Mouse (Mus musculus): Measurements from ENCODE around the gene Abcc8.
"Not testable (repeated sequence)": the region's sequence is repeated elsewhere in the genome, so short reads cannot be mapped to it uniquely, and the experiment has no call there.

The Abcc8 gene

DNA sequence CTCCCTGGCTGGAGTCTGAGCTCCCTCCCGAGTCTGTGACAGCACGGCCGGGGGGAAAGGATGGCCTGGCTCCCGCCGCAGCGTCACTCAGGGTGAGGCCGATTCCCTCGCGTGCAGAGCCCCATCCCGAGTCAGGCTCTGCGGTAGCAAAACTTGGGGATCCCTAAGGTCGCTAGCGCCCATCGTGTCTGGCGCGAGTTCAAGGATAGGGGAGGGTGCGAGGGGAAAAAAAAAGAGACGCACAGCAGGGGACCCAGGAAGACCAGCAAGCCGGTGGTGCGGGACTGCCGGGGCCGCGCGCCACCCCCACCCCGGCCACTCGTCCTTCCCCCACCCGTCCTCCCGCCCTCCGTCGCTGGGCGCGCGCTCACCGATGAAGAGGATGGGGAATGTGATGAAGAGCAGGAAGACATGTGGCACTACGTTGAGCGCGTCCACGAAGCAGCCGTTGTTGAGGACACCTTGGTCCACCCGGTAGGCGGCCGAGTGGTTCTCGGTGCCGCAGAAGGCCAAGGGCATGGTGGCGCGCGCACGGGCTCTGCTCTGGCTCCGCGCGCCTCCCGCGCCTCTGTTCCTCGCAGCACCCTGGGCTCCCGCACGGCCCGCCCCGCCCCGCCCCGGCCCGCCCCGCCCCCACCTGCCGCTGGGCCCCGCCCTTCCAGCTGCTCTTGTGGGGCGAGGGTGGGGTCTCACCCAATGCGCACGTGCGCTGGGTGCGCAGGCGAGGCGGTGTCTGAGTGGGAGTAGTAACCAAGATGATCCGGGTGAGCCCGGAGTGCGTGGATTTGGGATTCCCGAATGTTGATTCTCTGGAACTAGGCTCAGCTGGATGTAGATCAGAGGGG lies at the start of gene Abcc8:
Gene Abcc8 (minus strand): TSS at position 603 of the 845 bp plus-strand sequence.
- peak; percentile 60 for DNase-seq

DNA sequence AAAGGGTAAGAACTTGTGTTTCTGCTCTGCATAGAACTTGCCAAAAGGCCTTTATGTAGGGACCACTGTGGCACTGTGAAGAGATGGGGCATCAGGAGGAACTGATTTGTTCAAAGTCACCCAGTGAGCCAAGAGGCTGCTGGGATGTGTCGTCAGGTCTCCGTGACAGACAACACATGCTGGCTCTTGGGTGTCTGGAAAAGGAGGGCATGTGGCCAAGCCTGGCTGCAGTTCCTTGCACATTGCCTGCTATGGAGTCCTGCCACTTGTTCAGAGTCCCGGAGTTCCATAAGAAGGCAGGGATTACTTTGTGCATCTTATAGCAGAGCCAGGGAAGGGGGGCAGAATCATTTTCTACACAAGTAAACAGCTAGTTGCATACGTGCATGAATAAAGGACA lies 47.1 kb upstream of the Abcc8 start:
- DNase-seq = peak; percentile 21

DNA sequence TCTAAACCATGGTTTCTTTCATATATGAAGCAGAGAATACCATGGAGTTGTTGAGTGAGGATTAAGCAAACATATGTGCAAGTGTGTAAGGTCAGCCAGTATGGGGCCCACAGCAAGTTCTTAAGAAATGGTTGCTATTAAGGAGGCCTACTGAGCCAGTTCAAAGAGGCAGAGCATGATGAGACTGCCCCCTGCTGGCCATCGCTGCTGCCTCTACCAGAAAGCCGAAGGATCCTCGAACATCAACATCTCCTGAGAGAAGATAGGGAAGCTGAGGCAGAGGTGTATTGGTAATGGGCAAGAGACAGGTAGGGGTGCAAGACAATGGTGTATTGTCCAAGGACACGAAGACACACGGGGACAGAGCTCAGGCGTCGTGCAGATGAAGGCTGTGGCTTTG lies 46.4 kb upstream of the Abcc8 start:
- DNase-seq = peak; percentile 60

DNA sequence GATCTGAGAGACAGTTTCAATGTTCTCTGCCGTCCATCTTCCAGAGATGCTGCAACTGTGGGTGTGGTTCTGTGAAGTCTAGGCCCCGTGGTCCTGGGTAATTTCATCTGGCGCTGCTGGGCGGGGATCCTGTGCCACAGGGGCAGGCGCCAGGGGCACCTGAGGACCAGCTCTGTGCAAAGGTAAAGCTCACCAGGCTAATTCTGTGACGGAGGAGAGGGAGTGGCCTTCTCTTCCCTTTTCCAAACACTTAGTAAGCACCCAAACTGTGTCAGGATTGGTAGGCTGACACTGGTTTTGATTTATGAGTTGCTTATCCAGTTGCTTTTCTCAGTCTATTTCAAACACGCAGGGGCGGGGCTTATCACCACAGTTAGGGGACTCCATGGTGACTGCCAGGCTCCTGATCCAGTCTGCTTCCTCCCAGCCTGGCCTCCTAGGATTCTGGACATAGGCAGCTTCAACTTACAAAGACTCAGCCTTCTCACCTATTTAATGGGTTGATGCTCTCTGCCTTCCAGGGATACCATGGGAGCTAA lies 40.8 kb upstream of the Abcc8 start:
- DNase-seq = no peak

DNA sequence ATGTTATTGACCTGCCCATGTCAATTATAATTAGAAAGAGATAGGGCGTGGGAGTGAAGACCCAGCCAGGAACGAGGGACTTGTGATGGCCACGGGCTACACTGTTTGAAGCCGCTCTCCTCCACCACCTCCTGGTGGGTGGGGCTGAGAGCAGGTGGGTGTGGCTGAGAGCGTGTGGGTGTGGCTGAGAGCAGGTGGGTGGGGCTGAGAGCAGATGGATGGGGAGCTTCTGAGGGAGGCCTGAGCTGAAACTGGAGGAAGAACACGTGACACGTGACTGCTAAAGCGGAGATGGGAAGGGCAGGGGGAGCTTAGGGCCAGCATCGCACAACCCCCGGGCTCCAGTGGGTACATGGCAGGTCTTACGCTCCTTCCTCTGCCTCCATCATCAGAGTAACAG lies 38.6 kb upstream of the Abcc8 start:
- no peak for DNase-seq

DNA sequence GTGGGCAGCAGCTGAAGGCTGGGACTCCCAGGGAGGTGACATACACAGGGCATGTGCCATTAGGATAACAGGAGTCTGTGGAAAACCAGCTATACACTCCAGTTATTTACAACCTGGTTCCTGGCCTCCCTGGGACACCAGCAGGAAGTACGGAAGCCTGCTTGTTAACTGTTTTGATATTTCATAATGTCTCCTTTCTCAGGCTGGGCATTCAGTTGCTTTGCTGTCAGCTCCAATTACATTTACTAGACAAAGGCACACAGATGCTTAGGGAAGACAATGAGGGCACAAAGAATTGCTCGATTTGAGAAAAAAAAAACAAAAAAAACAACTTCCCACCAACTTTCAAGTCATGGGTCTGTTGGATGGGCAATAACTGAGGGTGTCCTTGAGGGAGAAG lies 36.6 kb upstream of the Abcc8 start:
- no peak for DNase-seq

DNA sequence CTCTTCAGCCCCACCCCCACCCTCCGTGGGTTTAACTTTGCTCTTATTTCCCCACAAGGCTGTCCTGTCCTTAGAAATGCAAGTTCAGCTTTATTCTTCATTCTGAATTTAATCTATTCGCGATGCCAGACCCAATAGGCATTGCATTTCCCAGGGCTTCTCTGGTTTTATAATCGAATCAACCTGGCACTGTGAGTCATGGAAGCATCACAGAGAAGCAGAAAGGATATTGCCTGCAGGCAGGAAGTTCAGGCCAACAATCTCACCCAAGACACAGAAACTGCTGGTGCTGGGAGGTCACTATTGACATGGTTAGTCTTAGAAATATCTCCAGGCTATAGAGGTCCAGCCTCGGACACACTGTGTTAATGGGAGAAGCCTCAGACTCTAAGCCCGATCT lies 30.4 kb upstream of the Abcc8 start:
- DNase-seq = no peak

DNA sequence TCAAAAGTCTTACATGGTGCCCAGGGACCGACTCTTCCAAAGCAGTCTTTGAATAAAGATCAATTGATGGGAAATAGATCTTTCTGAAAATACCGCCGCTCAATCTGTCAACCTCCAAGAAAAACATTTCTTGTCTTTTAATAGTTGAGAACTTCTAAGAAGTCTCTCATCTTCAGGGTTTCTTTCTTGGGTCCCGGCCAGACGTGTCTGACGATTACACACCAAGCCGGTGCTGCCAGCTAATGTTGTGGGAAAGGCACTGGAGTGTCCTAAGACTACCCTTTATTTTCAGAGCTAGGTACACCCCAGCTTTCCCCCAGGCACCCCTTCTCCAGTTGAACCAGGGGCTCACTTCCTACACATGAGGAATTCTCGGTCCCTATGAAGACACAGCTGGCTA lies 28.3 kb upstream of the Abcc8 start:
- no peak for DNase-seq

DNA sequence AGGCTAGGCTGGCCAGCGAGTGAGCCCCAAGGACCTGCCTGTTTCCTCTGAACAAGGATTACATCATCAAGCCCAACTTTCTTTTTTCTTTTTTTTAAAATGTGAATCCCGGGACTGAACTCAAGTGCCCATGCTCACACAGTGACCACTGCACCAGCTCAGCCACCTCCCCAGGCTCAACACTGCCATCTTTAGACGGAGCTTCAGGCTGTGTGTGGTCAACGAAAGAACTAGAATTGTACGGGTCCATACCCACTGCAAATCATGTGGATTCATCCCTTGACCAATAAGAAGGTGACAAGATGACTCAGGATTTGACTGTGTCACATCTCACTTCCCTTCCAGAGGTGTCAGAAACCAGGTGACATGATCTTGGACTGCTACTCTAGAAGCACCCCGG lies 24.9 kb upstream of the Abcc8 start:
- no peak for DNase-seq

DNA sequence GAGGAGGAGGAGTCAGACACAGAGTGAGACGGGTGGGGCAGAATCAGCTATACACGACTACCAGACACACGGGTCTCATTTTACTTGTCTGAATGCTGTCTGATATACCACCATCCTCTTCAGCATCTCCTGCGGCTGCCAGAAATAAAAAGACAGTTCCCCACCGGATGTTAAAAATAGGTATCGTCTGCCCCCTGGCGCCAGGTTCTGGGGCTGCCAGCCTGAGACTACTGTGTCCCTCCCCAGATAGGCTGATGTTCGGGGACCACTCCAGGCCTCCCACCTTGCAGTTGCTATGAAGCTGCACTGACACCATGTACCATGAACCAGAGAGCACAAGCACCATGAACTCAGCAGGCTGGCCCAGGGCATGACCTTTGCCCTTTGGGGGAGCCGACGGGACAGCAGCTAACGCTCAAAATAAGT lies 24.2 kb upstream of the Abcc8 start:
- DNase-seq = peak; percentile 61

DNA sequence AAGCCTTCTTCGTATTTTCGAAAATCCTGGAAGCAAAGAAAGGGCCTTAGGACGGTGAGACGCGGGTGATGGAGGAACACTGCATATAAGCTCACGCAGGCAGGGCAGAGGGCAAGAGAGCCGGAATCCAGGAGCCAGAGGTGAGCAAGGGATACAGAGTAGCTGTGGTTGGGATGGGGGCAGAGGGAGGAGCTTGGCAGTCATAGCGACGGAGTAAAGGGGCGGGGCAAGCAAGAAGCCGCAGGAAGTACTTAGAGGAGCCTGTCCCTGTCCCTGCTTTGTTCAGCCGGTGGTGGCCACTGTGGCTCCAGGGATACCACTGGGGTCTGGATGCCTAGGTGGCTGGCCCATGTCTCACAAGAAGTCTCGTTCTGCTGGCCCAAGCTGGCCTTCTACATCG lies 21.8 kb upstream of the Abcc8 start:
- no peak for DNase-seq

DNA sequence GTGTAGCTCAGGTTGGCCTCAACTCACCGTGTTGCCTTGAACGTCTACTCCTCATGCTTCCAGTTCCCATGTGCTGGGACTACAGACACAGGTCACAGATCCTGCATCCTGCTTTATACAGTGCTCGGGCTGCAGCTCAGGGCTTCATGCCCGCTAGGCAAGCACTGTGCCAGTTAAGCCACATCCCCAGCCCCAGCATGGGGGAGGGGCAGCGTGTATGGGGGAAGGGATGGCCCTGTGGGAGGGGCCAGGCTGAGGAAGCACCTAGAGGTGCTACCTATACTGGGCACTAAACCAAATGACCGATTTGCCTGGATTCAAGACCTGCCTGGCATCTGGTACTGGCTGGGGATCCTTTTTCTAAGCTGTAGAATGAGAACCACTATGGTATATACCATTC lies 20.2 kb upstream of the Abcc8 start:
- DNase-seq = no peak

DNA sequence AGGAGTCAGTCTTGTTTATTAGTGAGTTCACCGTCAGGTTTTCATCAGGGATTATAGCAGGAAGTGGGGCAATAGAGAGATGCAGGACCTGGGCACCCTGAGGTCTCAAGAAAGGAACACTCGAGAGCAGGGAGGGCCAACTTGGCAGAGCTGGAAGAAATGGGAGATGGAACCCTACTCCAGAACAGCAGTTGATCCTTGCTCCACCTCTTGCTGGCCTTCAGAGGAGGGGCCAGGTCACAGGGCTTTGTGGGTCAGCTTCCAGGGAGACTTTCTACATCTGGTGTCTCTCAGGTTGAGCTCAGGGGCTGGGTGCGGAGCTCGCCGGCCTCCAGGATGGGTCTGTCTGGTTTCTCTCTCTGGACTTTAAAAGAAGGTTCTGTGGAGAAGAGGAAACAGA lies 15.5 kb upstream of the Abcc8 start:
- DNase-seq = no peak

DNA sequence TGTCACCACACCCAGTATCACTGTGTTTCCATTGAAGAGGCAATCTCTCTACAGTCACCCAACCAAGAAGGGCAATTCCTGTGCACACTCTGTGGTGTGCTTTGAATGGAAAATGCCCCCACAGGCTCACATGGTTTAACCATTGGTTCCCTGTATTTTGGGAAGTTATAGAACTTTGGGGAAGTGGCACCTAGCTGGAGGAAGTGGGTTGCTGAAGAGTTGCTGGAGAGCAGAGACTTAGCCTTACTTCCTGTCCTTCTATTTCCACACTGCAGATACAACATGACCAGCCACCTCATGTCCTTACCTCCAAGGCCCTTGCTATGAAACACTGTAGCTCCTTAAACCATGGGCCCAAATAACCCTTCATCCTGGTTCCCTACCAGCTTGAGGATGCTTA lies 4.4 kb upstream of the Abcc8 start:
- no peak for DNase-seq

DNA sequence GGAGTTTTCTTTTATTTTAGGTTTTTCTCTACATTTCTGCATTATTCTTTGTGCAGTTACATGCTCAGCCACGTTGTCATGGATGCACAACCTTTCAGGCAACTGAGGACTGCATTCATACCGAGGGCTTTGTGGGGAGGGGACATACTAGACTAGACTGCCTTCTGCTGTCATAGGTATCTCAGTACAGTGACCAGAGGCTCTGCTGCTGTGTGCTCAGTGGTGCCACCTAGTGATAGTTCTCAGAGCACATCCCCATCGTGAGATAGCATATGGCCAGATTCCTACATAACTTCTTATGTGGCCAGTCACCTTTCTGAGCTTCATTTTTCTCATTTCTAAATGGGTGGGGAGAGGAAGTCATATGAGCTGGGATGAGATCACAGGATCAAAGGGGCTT lies 1.8 kb upstream of the Abcc8 start:
- DNase-seq = peak; percentile 77

DNA sequence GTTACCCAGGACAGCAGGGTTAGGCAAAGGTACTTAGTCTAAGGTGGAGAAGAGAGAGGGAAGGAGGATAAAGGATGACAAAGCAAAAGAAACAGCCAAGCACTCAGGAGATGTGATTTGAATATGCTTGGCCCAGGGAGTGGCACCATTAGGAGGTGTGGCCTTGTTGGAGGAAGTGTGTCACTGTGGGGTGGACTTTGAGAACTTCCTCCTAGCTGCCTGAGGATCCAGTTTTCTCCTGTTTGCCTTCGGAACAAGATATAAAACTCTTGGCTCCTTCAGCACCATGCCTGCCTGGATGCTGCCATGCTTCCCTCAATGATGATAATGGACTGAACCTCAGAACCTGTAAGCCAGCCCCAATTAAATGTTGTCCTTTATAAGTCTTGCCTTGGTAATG lies 10.9 kb downstream of the Abcc8 start:
- DNase-seq = not testable (repeated sequence)

DNA sequence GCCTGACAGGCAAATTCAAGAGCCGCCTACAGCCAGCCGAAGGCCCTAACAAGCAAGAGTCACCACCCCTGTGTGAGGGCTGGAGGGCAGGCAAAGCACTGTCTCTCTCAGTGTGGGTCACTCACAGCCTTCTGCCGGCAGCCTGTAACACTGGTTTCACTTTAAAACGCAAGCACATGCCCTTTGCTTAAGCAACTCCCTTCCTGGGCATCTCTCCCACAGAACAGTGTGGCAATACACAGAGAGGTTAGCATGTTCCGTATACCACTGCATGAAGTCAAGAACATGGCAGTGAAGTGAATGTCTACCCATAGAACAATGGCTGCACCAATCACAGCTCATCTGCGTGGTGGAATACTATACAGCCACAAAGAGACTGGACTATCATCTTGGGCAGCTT lies 11.4 kb downstream of the Abcc8 start:
- no peak for DNase-seq

DNA sequence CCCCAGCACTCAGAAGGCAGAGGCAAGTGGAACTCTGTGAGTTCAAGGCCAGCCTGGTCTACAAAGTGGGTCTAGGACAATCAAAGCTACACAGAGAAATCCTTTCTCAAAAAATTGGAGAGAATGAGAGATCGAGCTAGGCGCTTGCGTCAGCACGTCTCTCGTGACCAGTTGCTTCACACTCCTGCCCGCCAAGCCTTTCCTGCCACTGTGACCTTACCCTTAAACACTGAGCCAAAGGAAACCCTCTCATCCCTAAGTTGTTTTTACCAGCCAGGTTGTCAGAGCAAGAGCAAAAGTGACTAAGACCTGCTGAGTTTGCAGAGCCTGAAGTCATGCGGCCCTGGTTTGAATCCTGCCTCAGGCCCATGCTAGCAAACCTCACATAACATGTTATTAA lies 11.9 kb downstream of the Abcc8 start:
- DNase-seq = no peak

DNA sequence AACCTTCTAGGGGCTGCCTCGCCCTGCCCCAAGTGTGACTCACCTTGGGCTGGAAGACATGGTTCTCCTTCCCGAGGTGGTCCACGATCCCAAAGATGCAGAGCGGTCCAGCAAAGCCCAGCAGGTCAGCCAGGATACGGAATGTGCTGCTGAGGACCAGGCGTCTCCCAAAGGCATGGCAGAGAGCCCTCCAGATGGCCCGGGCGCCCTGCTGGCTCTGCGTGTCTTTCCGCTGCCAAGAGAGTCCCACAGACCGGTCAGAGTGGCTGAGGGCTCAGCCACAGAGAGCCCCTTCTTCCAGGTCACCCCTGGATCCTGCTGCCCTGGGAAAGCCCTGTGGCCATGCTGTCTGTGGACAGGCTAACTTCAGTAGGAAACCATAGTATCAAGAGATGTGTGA lies 14.0 kb downstream of the Abcc8 start:
- DNase-seq = peak; percentile 64

DNA sequence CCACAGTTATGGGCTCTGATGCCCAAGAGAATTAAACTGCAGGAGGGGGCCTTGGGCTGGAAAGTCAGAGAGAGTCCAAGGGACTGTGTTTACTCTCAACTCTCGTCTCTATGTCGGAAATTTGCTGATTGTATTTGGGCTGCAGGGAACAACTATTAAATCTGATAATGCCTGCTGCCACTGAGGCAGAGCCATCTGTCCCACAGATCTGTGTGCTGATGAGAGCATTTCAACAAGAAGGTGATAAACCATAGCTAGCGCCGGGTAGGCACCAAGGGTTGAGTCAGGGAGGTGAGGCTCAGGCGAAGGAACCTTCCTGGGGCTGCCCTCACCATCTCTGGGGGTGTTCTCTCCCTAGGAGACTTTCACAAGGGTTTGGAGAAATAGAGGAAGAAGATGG lies 17.1 kb downstream of the Abcc8 start:
- no peak for DNase-seq

DNA sequence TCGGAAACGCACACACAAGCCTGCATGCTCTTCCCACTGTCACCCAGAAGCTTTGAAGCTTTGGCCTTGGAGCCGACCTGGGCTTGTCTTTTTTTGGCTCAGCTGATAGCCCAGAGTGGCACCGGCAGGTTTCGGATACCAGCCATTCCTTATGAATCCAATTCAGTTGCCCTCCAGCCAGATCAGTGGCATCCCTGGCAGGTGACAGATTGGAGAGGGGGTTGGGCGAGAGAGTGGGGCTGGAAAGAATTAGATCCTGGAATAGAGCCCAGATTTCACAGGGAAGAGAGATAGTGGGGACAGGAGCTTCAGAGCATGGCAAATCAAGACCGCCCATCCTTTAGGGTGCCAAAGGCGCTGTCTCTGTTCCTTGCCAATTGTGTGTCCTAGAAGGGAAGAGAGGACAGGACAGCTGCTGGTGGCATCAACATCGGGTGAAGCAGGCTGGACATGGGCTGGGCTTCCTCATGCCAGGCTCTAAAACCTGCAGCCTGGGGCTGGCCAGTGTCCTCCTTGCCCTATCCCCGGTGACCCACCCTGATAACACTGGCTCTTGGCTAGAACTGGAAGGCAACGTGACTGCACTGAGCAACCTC lies 17.6 kb downstream of the Abcc8 start:
- peak; percentile 93 for DNase-seq

DNA sequence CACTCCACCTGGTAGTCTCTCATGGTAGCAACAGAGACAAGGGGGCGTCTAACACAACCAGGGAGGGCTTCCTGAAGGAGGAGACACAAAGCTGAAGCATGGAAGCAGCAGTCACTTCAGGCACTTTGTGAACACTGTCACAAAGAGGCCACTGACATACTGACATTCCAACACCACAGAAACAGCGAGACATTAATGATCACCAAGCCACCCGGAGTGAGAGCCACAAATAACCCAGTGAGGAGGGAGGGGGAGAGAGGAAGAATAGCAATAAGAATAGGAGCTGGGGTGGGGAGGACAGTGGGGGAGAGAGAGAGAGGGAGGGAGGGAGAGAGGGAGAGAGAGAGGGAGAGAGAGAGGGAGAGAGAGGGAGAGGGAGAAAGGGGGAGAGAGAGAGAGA lies 18.2 kb downstream of the Abcc8 start:
- DNase-seq = no peak

DNA sequence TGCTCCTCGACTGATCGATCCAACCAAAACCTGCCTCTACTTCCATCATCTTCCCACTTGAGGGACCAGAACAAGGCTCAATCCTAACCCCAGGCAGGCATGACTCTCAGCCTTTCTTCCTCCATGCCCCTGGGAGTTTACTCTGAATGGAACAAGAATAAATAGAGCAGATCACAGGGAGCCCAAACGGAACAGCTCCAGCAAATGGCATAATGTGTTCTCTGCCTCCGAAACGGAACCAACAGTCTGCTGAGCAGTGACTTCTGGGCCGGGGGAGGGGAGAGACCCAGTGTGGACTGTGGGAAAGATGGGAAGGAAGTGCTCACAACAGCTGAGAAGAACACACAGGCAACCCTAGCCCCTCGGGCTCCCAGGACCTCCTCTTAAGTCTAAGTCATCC lies 22.1 kb downstream of the Abcc8 start:
- DNase-seq = no peak
